Mouse (Mus musculus) MEL (cell line): ENCODE data around the gene Cd164l2.

Source experiments
- CHD1 ChIP-seq: IDR thresholded peaks from 2 replicates; pipeline ENCODE4 v1.6.1; 2012; ENCODE audit warnings: low read depth, mild to moderate bottlenecking, inconsistent platforms, low read length, improper control_type of control experiment
- CTCF ChIP-seq, 3 experiments: IDR thresholded peaks in 2 of 3; conservative IDR thresholded peaks in 1 of 3; 2 replicates each; pipeline ENCODE4 v1.5.1; 2011 to 2012; ENCODE audit warnings: low read length in 3 of 3, low read depth in 2 of 3, mild to moderate bottlenecking in 2 of 3, improper control_type of control experiment in 1 of 3, inconsistent platforms in 1 of 3, mixed read lengths in 1 of 3, moderate library complexity in 1 of 3; ENCODE audit not compliant: control insufficient read depth in 1 of 3, insufficient read depth in 1 of 3, poor library complexity in 1 of 3, severe bottlenecking in 1 of 3
- GATA1 ChIP-seq: IDR thresholded peaks from 2 replicates; pipeline ENCODE4 v1.6.1; 2011; ENCODE audit warnings: low read depth, low read length, improper control_type of control experiment
- HCFC1 ChIP-seq: IDR thresholded peaks from 2 replicates; pipeline ENCODE4 v1.6.1; 2012; ENCODE audit warnings: low read depth, mild to moderate bottlenecking, inconsistent platforms, low read length, improper control_type of control experiment, moderate library complexity
- POLR2A ChIP-seq, 2 experiments: IDR thresholded peaks; 2 replicates each; pipeline ENCODE4 v1.6.1; 2011 to 2012; ENCODE audit warnings: low read length in 2 of 2, mild to moderate bottlenecking in 2 of 2, control low read depth in 1 of 2, improper control_type of control experiment in 1 of 2, low read depth in 1 of 2, moderate library complexity in 1 of 2; ENCODE audit not compliant: control insufficient read depth in 1 of 2, insufficient read depth in 1 of 2, poor library complexity in 1 of 2
- RAD21 ChIP-seq: IDR thresholded peaks from 2 replicates; pipeline ENCODE4 v1.6.1; 2011; ENCODE audit warnings: mild to moderate bottlenecking, low read depth, low read length, improper control_type of control experiment
- RCOR1 ChIP-seq: IDR thresholded peaks from 2 replicates; pipeline ENCODE4 v1.6.1; 2012; ENCODE audit warnings: low read depth, mild to moderate bottlenecking, inconsistent platforms, low read length, improper control_type of control experiment
- SIN3A ChIP-seq: IDR thresholded peaks from 2 replicates; pipeline ENCODE4 v1.6.1; 2012; ENCODE audit warnings: low read length, improper control_type of control experiment, inconsistent platforms
- TAL1 ChIP-seq: IDR thresholded peaks from 2 replicates; pipeline ENCODE4 v1.6.1; 2012; ENCODE audit warnings: mild to moderate bottlenecking, inconsistent platforms, low read length, moderate library complexity, mixed read lengths
- USF1 ChIP-seq: IDR thresholded peaks from 2 replicates; pipeline ENCODE4 v1.6.1; 2014; ENCODE audit warnings: low read depth, mild to moderate bottlenecking, inconsistent platforms, low read length, improper control_type of control experiment, moderate library complexity
- ZNF384 ChIP-seq: IDR thresholded peaks from 2 replicates; pipeline ENCODE4 v1.6.1; 2012; ENCODE audit warnings: low read depth, mild to moderate bottlenecking, inconsistent platforms, low read length, improper control_type of control experiment

GRCm38 (mm10) chr4:133265759-133266158, 53.8 kb downstream of the Cd164l2 start:
- TF ChIP-seq SIN3A (no peak), TAL1 (no peak), HCFC1 (no peak), POLR2A (IDR thresholded peaks at IDR 0.05; ENCODE audit: control insufficient read depth in 1 of 2, insufficient read depth in 1 of 2, low read depth in 1 of 2, low read length in 2 of 2, poor library complexity in 1 of 2) (no peak), ZNF384 (no peak), RCOR1 (no peak), CTCF (IDR thresholded peaks at IDR 0.05 in 2 of 3, conservative IDR thresholded peaks at IDR 0.05 in 1 of 3; ENCODE audit: control insufficient read depth in 1 of 3, insufficient read depth in 1 of 3, low read depth in 2 of 3, low read length in 3 of 3, poor library complexity in 1 of 3, severe bottlenecking in 1 of 3) (no peak), USF1 (no peak), GATA1 (no peak), RAD21 (no peak), CHD1 (no peak)
